Mouse (Mus musculus) brain, embryonic 14.5 days (tissue): ENCODE measurements at regions not wholly inside any gene's neighbourhood (a gene's known extent, or its start where the extent isn't known, plus 50 kb on each side); places are given as distances from the start of the nearest gene placed in this dataset.

Experiments
- CTCF ChIP-seq: fragments of 200-500 bp; IDR thresholded peaks from 2 replicates; pipeline ENCODE4 v1.5.1; 2012; ENCODE audit warnings: inconsistent platforms, mild to moderate bottlenecking, moderate library complexity, borderline replicate concordance; ENCODE audit not compliant: insufficient read depth, insufficient read length; ENCODE audit errors: extremely low read depth
- POLR2A ChIP-seq: fragments of 200-500 bp; IDR thresholded peaks from 2 replicates; pipeline ENCODE4 v1.6.1; 2012; ENCODE audit warnings: mild to moderate bottlenecking, inconsistent platforms, borderline replicate concordance; ENCODE audit not compliant: poor library complexity, insufficient read depth, insufficient read length, severe bottlenecking; ENCODE audit errors: extremely low read depth

DNA sequence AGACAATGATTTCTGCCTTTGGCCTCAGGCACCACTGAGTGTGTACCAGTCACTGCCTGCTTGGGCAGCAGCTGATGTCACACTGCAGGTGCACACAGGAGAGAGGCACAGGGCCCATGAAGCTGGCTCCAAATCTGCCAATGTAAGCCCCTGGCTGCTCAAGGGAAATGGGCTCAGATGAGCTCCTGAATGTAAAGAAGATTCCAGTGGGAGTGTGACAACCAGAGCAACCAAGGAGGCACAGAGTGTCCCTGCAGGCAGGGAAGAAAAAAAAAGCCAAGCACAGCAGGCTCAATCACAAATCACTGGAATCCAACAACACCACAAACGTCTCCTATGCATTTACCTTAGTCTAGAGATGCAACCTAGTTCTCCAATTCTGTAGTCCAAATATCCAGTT, 151.2 kb upstream of the Tox3 start:
- no peak for TF ChIP-seq CTCF
- TF ChIP-seq POLR2A, result no peak
